In genomic region chr12:54718871-54719786, GRCm38 (mm10) we compare ENCODE assay signal across 7 mouse cellular contexts. TPM values are rescaled to one million over a fixed set of nuclear protein-coding genes. Genes with fewer than 3 reads are reported as not detected.
A peak's percentile ranks its signal among the peaks of the same experiment; 100 is the strongest.
DNase-seq lines count a peak whose midpoint lies in the region; ATAC-seq and TF ChIP-seq lines count a peak whose summit lies in the region.
"Not testable (repeated sequence)": the region's sequence is repeated elsewhere in the genome, so short reads cannot be mapped to it uniquely, and the experiment has no call there.

No protein-coding gene starts in this region.

- TF ChIP-seq CTCF in liver, embryonic 14.5 days (IDR thresholded peaks at IDR 0.05; ENCODE audit: low read depth): not testable (repeated sequence)

- not testable (repeated sequence) for H3K4me1 ChIP-seq in embryonic facial prominence, embryonic 15.5 days; hindbrain, embryonic 13.5 days (replicated peaks); kidney, embryonic 15.5 days; liver, embryonic 14.5 days (replicated peaks; ENCODE audit: control insufficient read depth in 2 of 2, insufficient read depth in 2 of 2, low read length in 1 of 2); midbrain, embryonic 11.5 days (ENCODE audit: control insufficient read depth, insufficient read depth, low read length); neural tube, embryonic 14.5 days (ENCODE audit: control insufficient read depth, insufficient read depth, low read length)

- H3K4me2 ChIP-seq in embryonic facial prominence, embryonic 15.5 days (replicated peaks); hindbrain, embryonic 13.5 days; kidney, embryonic 15.5 days; liver, embryonic 14.5 days (ENCODE audit: low read depth); midbrain, embryonic 11.5 days; neural tube, embryonic 14.5 days (ENCODE audit: low read depth, low read length): not testable (repeated sequence)

- not testable (repeated sequence) for H3K4me3 ChIP-seq in embryonic facial prominence, embryonic 15.5 days (replicated peaks); hindbrain, embryonic 13.5 days; kidney, embryonic 15.5 days (replicated peaks); liver, embryonic 14.5 days (ENCODE audit: insufficient read depth in 1 of 2, low read depth in 2 of 2, low read length in 2 of 2); midbrain, embryonic 11.5 days (ENCODE audit: low read depth, low read length); neural tube, embryonic 14.5 days (ENCODE audit: low read depth, low read length)

- H3K27me3 ChIP-seq in embryonic facial prominence, embryonic 15.5 days; hindbrain, embryonic 13.5 days; kidney, embryonic 15.5 days; liver, embryonic 14.5 days (ENCODE audit: control insufficient read depth, insufficient read depth, low read length); midbrain, embryonic 11.5 days (ENCODE audit: control insufficient read depth, insufficient read depth, low read length); neural tube, embryonic 14.5 days (ENCODE audit: control insufficient read depth, insufficient read depth, low read length): not testable (repeated sequence)

- not testable (repeated sequence) for H3K9me3 ChIP-seq in embryonic facial prominence, embryonic 15.5 days (replicated peaks); hindbrain, embryonic 13.5 days; kidney, embryonic 15.5 days (replicated peaks); liver, embryonic 14.5 days (ENCODE audit: control insufficient read depth, low read length); midbrain, embryonic 11.5 days (ENCODE audit: control insufficient read depth, low read length); neural tube, embryonic 14.5 days (ENCODE audit: control insufficient read depth, low read length)

- not testable (repeated sequence) for H3K9ac ChIP-seq in embryonic facial prominence, embryonic 15.5 days; hindbrain, embryonic 13.5 days; kidney, embryonic 15.5 days; liver, embryonic 14.5 days (replicated peaks); midbrain, embryonic 11.5 days (ENCODE audit: low read length); neural tube, embryonic 14.5 days (replicated peaks; ENCODE audit: low read depth, low read length)

- H3K36me3 ChIP-seq in embryonic facial prominence, embryonic 15.5 days; hindbrain, embryonic 13.5 days; kidney, embryonic 15.5 days; liver, embryonic 14.5 days (replicated peaks; ENCODE audit: control insufficient read depth, insufficient read depth, low read depth); midbrain, embryonic 11.5 days (ENCODE audit: control insufficient read depth, insufficient read depth, low read length); neural tube, embryonic 14.5 days (ENCODE audit: control insufficient read depth, insufficient read depth, low read length): not testable (repeated sequence)

- not testable (repeated sequence) for TF ChIP-seq EP300 in liver, embryonic 14.5 days (IDR thresholded peaks at IDR 0.05; ENCODE audit: low read depth)

- no CpG with 5 or more reads among the region's 56 CpGs for WGBS in embryonic facial prominence, embryonic 15.5 days
- WGBS in hindbrain, embryonic 13.5 days: no CpG with 5 or more reads among the region's 56 CpGs
- no CpG with 5 or more reads among the region's 56 CpGs for WGBS in kidney, embryonic 15.5 days
- WGBS in liver, embryonic 14.5 days (ENCODE audit: insufficient replicate concordance): no CpG with 5 or more reads among the region's 56 CpGs
- WGBS in midbrain, embryonic 11.5 days: no CpG with 5 or more reads among the region's 56 CpGs
- no CpG with 5 or more reads among the region's 56 CpGs for WGBS in neural tube, embryonic 14.5 days

- ATAC-seq in embryonic facial prominence, embryonic 15.5 days (ENCODE audit: insufficient number of reproducible peaks, low FRiP score, low TSS enrichment, low read depth): peak; percentile 92
- ATAC-seq in granulocyte monocyte progenitor cell, adult 5-6 weeks (replicated peaks; ENCODE audit: poor library complexity, severe bottlenecking): peak; percentile 64
- peak; percentile 92 for ATAC-seq in hindbrain, embryonic 13.5 days (ENCODE audit: low FRiP score)
- ATAC-seq in kidney, embryonic 15.5 days (replicated peaks; ENCODE audit: low FRiP score): peak; percentile 94
- ATAC-seq in liver, embryonic 14.5 days (ENCODE audit: insufficient read depth): peak; percentile 82
- ATAC-seq in midbrain, embryonic 11.5 days (ENCODE audit: low FRiP score): peak; percentile 92
- ATAC-seq in neural tube, embryonic 14.5 days (ENCODE audit: low read depth): peak; percentile 91

- not testable (repeated sequence) for DNase-seq in liver, embryonic 14.5 days (ENCODE audit: low read depth in 3 of 3, low spot score in 3 of 3); midbrain, embryonic 11.5 days (ENCODE audit: low spot score, missing footprints)

- not testable (repeated sequence) for H3K27ac ChIP-seq in embryonic facial prominence, embryonic 15.5 days (replicated peaks); hindbrain, embryonic 13.5 days; kidney, embryonic 15.5 days; liver, embryonic 14.5 days; midbrain, embryonic 11.5 days (ENCODE audit: low read depth, low read length); neural tube, embryonic 14.5 days (ENCODE audit: low read depth, low read length)

RNA-seq across cellular contexts. Expression of gene Eapp, which starts 23.4 kb away (rescaled TPM):
- polyA plus RNA-seq in embryonic facial prominence, embryonic 15.5 days (2015; fragmentation: Nextera tagmentation; extraction: Ambion mirVana): 71.1 and 72.6 TPM in 2 replicates
- total RNA-seq in granulocyte monocyte progenitor cell, adult 5-6 weeks (2014; fragmentation: Nextera tagmentation): 49.9 and 62.1 TPM in 2 replicates
- total RNA-seq in granulocyte monocyte progenitor cell, adult 5-6 weeks (2017): 50.8 and 73.5 TPM in 2 replicates
- polyA plus RNA-seq in hindbrain, embryonic 13.5 days (2015; fragmentation: Nextera tagmentation; extraction: Ambion mirVana): 90.3 and 97.2 TPM in 2 replicates
- polyA plus RNA-seq in kidney, embryonic 15.5 days (2015; fragmentation: Nextera tagmentation; extraction: Ambion mirVana): 61.6 and 63.3 TPM in 2 replicates
- 4.0 and 8.7 TPM in 2 replicates for polyA plus RNA-seq in liver, embryonic 14.5 days (2012; rRNA removed)
- 41.8 and 45.7 TPM in 2 replicates for polyA plus RNA-seq in liver, embryonic 14.5 days (2014; fragmentation: Nextera tagmentation; extraction: Ambion mirVana)
- 77.8 and 88.0 TPM in 2 replicates for polyA plus RNA-seq in midbrain, embryonic 11.5 days (2014; fragmentation: Nextera tagmentation; extraction: Ambion mirVana)
- 77.2 and 83.9 TPM in 2 replicates for polyA plus RNA-seq in neural tube, embryonic 14.5 days (2014; fragmentation: Nextera tagmentation; extraction: Ambion mirVana)
